Mouse (Mus musculus) small intestine, adult 2 months (tissue): ENCODE measurements around the gene Zbtb7b.

ENCODE experiments used
- CTCF ChIP-seq: fragments of 200-500 bp; IDR thresholded peaks from 2 replicates; pipeline ENCODE4 v1.5.1; 2012; ENCODE audit warnings: low read depth, mild to moderate bottlenecking, control low read depth, inconsistent platforms, low read length, moderate library complexity, mixed read lengths; ENCODE audit not compliant: insufficient replicate concordance, insufficient read length; ENCODE audit errors: extremely low read depth
- POLR2A ChIP-seq: fragments of 200-500 bp; IDR thresholded peaks from 2 replicates; pipeline ENCODE4 v1.6.1; 2012; ENCODE audit warnings: low read depth, mild to moderate bottlenecking, control low read depth, inconsistent platforms, low read length, moderate library complexity

DNA sequence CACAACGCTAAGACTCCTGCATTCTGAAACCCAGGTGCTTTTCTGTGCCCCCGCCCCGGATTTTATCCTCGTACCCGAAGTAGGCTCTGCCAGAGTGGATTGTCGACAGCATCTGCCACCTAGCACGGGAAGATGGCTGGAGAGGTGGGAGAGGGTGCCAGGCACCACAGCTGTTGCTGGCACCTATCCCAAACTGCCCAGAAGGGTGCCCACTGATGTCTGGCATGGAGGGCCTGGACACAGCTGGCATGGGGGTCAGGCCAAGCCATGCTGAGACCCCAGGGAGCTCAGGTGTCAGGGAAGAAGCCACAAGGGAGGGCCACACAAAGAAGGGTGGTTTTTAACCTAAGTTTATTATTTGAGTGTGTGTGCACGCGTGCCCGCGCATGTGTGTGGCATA is 61.5 kb downstream of the Zbtb7b start:
- no peak for TF ChIP-seq POLR2A
- no peak for TF ChIP-seq CTCF
